Mouse (Mus musculus): Measurements from ENCODE around the gene Ksr1. TPM values are rescaled to one million over a fixed set of nuclear protein-coding genes. Genes with fewer than 3 reads are reported as not detected.

Gene Ksr1
- polyA plus RNA-seq, 1 experiment from 2014 or later: 3.8 TPM

- Histone ChIP-seq H3K9me3 (ENCODE audit: control insufficient read depth, low read depth, low read length) (no peaks in the 10 kb centered on the region), H3K4me1 (ENCODE audit: control insufficient read depth, insufficient read depth, low read length) (peaks cover 5% of the 10 kb centered on the region), H3K4me2 (replicated peaks; ENCODE audit: low read depth, low read length) (no peak overlapping the region), H3K9ac (replicated peaks; ENCODE audit: low read depth, low read length) (no peak overlapping the region), H3K4me3 (ENCODE audit: low read depth, low read length) (no peak overlapping the region), H3K27me3 (ENCODE audit: control insufficient read depth, insufficient read depth, low read length) (no peaks in the 10 kb centered on the region), H3K27ac (ENCODE audit: low read length) (no peak overlapping the region), H3K36me3 (ENCODE audit: control insufficient read depth, insufficient read depth, low read length) (no peaks in the 10 kb centered on the region)
- no peak for ATAC-seq (ENCODE audit: insufficient number of reproducible peaks, insufficient read depth, low FRiP score, low read depth)
- WGBS: 65% methylated on average over 17 of the region's 17 CpGs
Observed at GRCm38 (mm10) chr11:78973381-78974150, 172.6 kb downstream of the Ksr1 start.

- H3K4me2 ChIP-seq (replicated peaks; ENCODE audit: low read depth, low read length): no peak overlapping the region
- no peak overlapping the region for H3K4me3 ChIP-seq (ENCODE audit: low read depth, low read length)
- no peak for ATAC-seq (ENCODE audit: insufficient number of reproducible peaks, insufficient read depth, low FRiP score, low read depth)
- H3K4me1 ChIP-seq (ENCODE audit: control insufficient read depth, insufficient read depth, low read length): peaks cover 5% of the 10 kb centered on the region
- H3K9ac ChIP-seq (replicated peaks; ENCODE audit: low read depth, low read length): no peak overlapping the region
- no peaks in the 10 kb centered on the region for H3K27me3 ChIP-seq (ENCODE audit: control insufficient read depth, insufficient read depth, low read length)
- WGBS: 55% methylated on average over 8 of the region's 8 CpGs
- no peaks in the 10 kb centered on the region for H3K9me3 ChIP-seq (ENCODE audit: control insufficient read depth, low read depth, low read length)
- no peak overlapping the region for H3K27ac ChIP-seq (ENCODE audit: low read length)
- H3K36me3 ChIP-seq (ENCODE audit: control insufficient read depth, insufficient read depth, low read length): no peaks in the 10 kb centered on the region
Observed at GRCm38 (mm10) chr11:78972811-78973351, 173.3 kb downstream of the Ksr1 start.

- Histone ChIP-seq H3K27me3 (ENCODE audit: control insufficient read depth, insufficient read depth, low read length) (no peaks in the 10 kb centered on the region), H3K9ac (replicated peaks; ENCODE audit: low read depth, low read length) (no peak overlapping the region), H3K4me2 (replicated peaks; ENCODE audit: low read depth, low read length) (no peak overlapping the region), H3K36me3 (ENCODE audit: control insufficient read depth, insufficient read depth, low read length) (no peaks in the 10 kb centered on the region), H3K27ac (ENCODE audit: low read length) (no peak overlapping the region), H3K4me1 (ENCODE audit: control insufficient read depth, insufficient read depth, low read length) (peaks cover 5% of the 10 kb centered on the region), H3K4me3 (ENCODE audit: low read depth, low read length) (no peak overlapping the region), H3K9me3 (ENCODE audit: control insufficient read depth, low read depth, low read length) (no peaks in the 10 kb centered on the region)
- WGBS: 40% methylated on average over 6 of the region's 6 CpGs
- no peak for ATAC-seq (ENCODE audit: insufficient number of reproducible peaks, insufficient read depth, low FRiP score, low read depth)
Observed at GRCm38 (mm10) chr11:78972328-78972727, 173.9 kb downstream of the Ksr1 start.

- H3K4me1 ChIP-seq (ENCODE audit: control insufficient read depth, insufficient read depth, low read length): peaks cover 5% of the 10 kb centered on the region
- H3K4me3 ChIP-seq (ENCODE audit: low read depth, low read length): no peak overlapping the region
- no peaks in the 10 kb centered on the region for H3K27me3 ChIP-seq (ENCODE audit: control insufficient read depth, insufficient read depth, low read length)
- no peak for ATAC-seq (ENCODE audit: insufficient number of reproducible peaks, insufficient read depth, low FRiP score, low read depth)
- WGBS: 90% methylated on average over 3 of the region's 3 CpGs
- H3K4me2 ChIP-seq (replicated peaks; ENCODE audit: low read depth, low read length): no peak overlapping the region
- H3K27ac ChIP-seq (ENCODE audit: low read length): no peak overlapping the region
- no peaks in the 10 kb centered on the region for H3K9me3 ChIP-seq (ENCODE audit: control insufficient read depth, low read depth, low read length)
- H3K9ac ChIP-seq (replicated peaks; ENCODE audit: low read depth, low read length): no peak overlapping the region
- no peaks in the 10 kb centered on the region for H3K36me3 ChIP-seq (ENCODE audit: control insufficient read depth, insufficient read depth, low read length)
Observed at GRCm38 (mm10) chr11:78971746-78972145, 174.5 kb downstream of the Ksr1 start.

- no peak for ATAC-seq (ENCODE audit: insufficient number of reproducible peaks, insufficient read depth, low FRiP score, low read depth)
- no peak overlapping the region for H3K4me2 ChIP-seq (replicated peaks; ENCODE audit: low read depth, low read length)
- H3K9me3 ChIP-seq (ENCODE audit: control insufficient read depth, low read depth, low read length): no peaks in the 10 kb centered on the region
- H3K27me3 ChIP-seq (ENCODE audit: control insufficient read depth, insufficient read depth, low read length): no peaks in the 10 kb centered on the region
- no peak overlapping the region for H3K27ac ChIP-seq (ENCODE audit: low read length)
- H3K4me1 ChIP-seq (ENCODE audit: control insufficient read depth, insufficient read depth, low read length): peaks cover 5% of the 10 kb centered on the region
- H3K9ac ChIP-seq (replicated peaks; ENCODE audit: low read depth, low read length): no peak overlapping the region
- no peaks in the 10 kb centered on the region for H3K36me3 ChIP-seq (ENCODE audit: control insufficient read depth, insufficient read depth, low read length)
- H3K4me3 ChIP-seq (ENCODE audit: low read depth, low read length): no peak overlapping the region
- 85% methylated on average over 8 of the region's 8 CpGs for WGBS
Observed at GRCm38 (mm10) chr11:78971096-78971495, 175.1 kb downstream of the Ksr1 start.

- Histone ChIP-seq H3K9ac (replicated peaks; ENCODE audit: low read depth, low read length) (no peak overlapping the region), H3K4me1 (ENCODE audit: control insufficient read depth, insufficient read depth, low read length) (peaks cover 2% of the 10 kb centered on the region), H3K27me3 (ENCODE audit: control insufficient read depth, insufficient read depth, low read length) (no peaks in the 10 kb centered on the region), H3K4me2 (replicated peaks; ENCODE audit: low read depth, low read length) (no peak overlapping the region), H3K9me3 (ENCODE audit: control insufficient read depth, low read depth, low read length) (no peaks in the 10 kb centered on the region), H3K36me3 (ENCODE audit: control insufficient read depth, insufficient read depth, low read length) (no peaks in the 10 kb centered on the region), H3K27ac (ENCODE audit: low read length) (no peak overlapping the region), H3K4me3 (ENCODE audit: low read depth, low read length) (no peak overlapping the region)
- 67% methylated on average over 4 of the region's 4 CpGs for WGBS
- no peak for ATAC-seq (ENCODE audit: insufficient number of reproducible peaks, insufficient read depth, low FRiP score, low read depth)
Observed at GRCm38 (mm10) chr11:78968121-78968520, 178.1 kb downstream of the Ksr1 start.

- Histone ChIP-seq H3K4me1 (ENCODE audit: control insufficient read depth, insufficient read depth, low read length) (no peaks in the 10 kb centered on the region), H3K9ac (replicated peaks; ENCODE audit: low read depth, low read length) (no peak overlapping the region), H3K27me3 (ENCODE audit: control insufficient read depth, insufficient read depth, low read length) (no peaks in the 10 kb centered on the region), H3K27ac (ENCODE audit: low read length) (no peak overlapping the region), H3K4me3 (ENCODE audit: low read depth, low read length) (no peak overlapping the region), H3K36me3 (ENCODE audit: control insufficient read depth, insufficient read depth, low read length) (no peaks in the 10 kb centered on the region), H3K9me3 (ENCODE audit: control insufficient read depth, low read depth, low read length) (no peaks in the 10 kb centered on the region), H3K4me2 (replicated peaks; ENCODE audit: low read depth, low read length) (no peak overlapping the region)
- whole genome bisulfite sequencing: 23% methylated on average over 4 of the region's 4 CpGs
- no peak for ATAC-seq (ENCODE audit: insufficient number of reproducible peaks, insufficient read depth, low FRiP score, low read depth)
Observed at GRCm38 (mm10) chr11:78967371-78967770, 178.8 kb downstream of the Ksr1 start.

Measured in stomach, embryonic 14.5 days (tissue).